Mouse (Mus musculus): ENCODE results near the gene Olfr116.

Olfr116 gene

DNA sequence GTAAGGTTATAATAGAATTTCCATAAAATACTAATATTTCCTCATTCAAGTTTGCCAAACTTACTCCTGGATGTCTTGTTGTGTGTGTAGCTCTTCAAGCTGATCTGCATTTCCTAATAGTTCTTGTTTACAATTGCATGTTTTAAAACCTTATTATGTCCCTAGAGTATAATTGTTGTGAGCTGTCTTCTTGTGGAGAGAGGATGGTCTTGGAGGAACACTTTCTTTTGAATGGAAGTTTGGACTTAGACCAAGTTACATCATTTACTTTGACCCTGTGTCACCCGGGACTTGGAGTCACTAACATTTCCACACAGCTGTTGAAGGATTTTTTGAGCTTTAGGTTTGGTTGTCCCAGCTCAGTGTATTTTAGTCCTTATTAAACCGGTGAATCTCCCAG is at the start of gene Olfr116, which contains the start of gene Olfr115:
TSS of gene Olfr116 (minus strand) at position 191 of the 400 bp plus-strand sequence.
TSS of gene Olfr115 (minus strand) at position 101 of the 400 bp plus-strand sequence.
- no peak for DNase-seq

DNA sequence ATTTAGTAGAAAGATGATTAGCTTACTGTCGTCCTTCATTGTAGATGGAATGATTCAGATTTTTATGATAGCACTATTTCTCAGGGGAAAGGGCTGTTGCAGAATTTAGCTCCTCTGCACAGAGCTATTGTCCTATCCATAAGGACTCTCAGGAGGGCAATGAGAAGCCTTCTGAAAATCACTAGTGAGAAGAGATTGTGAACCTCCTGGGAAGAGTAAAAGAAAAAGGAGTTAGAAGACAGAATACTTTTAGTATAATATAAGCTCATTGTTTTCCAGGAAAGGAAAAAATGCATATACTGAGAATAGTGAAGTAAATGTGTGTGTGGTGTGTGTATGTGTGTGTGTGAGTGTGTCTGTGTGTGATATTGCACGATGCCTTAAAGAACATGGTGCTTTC is 39.7 kb upstream of the Olfr116 start, which contains the start of gene Olfr118:
TSS of gene Olfr118 (plus strand) at position 301 of the 400 bp plus-strand sequence.
- no peak for DNase-seq

GRCm38 (mm10) chr17:37663682-37664081 is 36.7 kb upstream of the Olfr116 start, which contains the start of gene Olfr117:
Olfr117 (minus strand) TSS chr17:37663782.
- DNase-seq: no peak

- DNase-seq: no peak
Observed at GRCm38 (mm10) chr17:37592643-37593042, 34.4 kb downstream of the Olfr116 start, which contains the start of gene Olfr114. Olfr114 (minus strand) TSS chr17:37592743.

DNA sequence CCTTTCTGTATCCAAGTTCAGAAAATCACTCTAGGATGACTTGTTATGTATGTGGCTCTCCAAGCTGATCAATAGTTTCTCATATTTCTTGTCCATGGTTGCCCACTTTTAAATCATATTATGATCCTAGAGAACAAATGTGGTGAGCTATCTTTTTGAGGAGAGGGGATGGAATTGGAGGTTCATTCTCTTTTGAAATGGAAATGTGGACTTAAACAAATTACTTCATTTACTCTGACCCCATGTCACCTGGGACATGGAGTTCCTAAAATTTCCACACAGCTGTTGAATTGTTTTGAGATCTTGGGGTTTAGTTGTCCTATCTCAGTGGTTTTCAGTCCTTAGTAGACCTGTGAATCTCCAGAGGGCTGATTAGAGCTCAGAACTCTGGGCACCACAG is 49.4 kb downstream of the Olfr116 start, which contains the start of gene Olfr113:
TSS of gene Olfr113 (minus strand) at position 101 of the 400 bp plus-strand sequence.
- DNase-seq: no peak
